Mouse (Mus musculus): ENCODE data around the gene Fam160a2. TPM values are rescaled to one million over a fixed set of nuclear protein-coding genes. Genes with fewer than 3 reads are reported as not detected.

Gene Fam160a2
- 10 to 100 TPM; 21.0 to 24.9 TPM for total RNA-seq (2021)
- long read RNA-seq, experiment 1, full-length matches to known transcripts: 18 of 35 reads
- long read RNA-seq, experiment 1, partial matches to known transcripts: 5 of 35 reads
- long read RNA-seq, experiment 1, other reads (novel, unspliced or antisense): 12 of 35 reads
- long read RNA-seq, experiment 2, full-length matches to known transcripts: 18 of 38 reads
- long read RNA-seq, experiment 2, partial matches to known transcripts: 3 of 38 reads
- long read RNA-seq, experiment 2, other reads (novel, unspliced or antisense): 17 of 38 reads

GRCm38 (mm10) chr7:105399935-105400624 is at the start of gene Fam160a2:
TSS of gene Fam160a2 (minus strand) at chr7:105400054.
- DNase-seq (ENCODE audit: low spot score in 2 of 2): peak; percentile 99 to 100

GRCm38 (mm10) chr7:105445076-105445475 is 45.2 kb upstream of the Fam160a2 start:
- DNase-seq (ENCODE audit: low spot score in 2 of 2): no peak

- no peak for DNase-seq (ENCODE audit: low spot score in 2 of 2)
Observed at GRCm38 (mm10) chr7:105441426-105441825, 41.6 kb upstream of the Fam160a2 start.

GRCm38 (mm10) chr7:105437979-105438772 is 38.3 kb upstream of the Fam160a2 start:
- no peak for DNase-seq (ENCODE audit: low spot score in 2 of 2)

- no peak for DNase-seq (ENCODE audit: low spot score in 2 of 2)
Observed at GRCm38 (mm10) chr7:105434798-105435197, 34.9 kb upstream of the Fam160a2 start.

GRCm38 (mm10) chr7:105433859-105434258 is 34.0 kb upstream of the Fam160a2 start:
- DNase-seq (ENCODE audit: low spot score in 2 of 2): no peak

- DNase-seq (ENCODE audit: low spot score in 2 of 2): no peak
Observed at GRCm38 (mm10) chr7:105432058-105432457, 32.2 kb upstream of the Fam160a2 start.

- no peak for DNase-seq (ENCODE audit: low spot score in 2 of 2)
Observed at GRCm38 (mm10) chr7:105426051-105426450, 26.2 kb upstream of the Fam160a2 start.

- no peak for DNase-seq (ENCODE audit: low spot score in 2 of 2)
Observed at GRCm38 (mm10) chr7:105425424-105426043, 25.7 kb upstream of the Fam160a2 start, which contains the start of gene Cckbr. TSS of gene Cckbr (plus strand) at chr7:105425731.

GRCm38 (mm10) chr7:105424368-105424767 is 24.5 kb upstream of the Fam160a2 start:
- DNase-seq (ENCODE audit: low spot score in 2 of 2): no peak

- no peak for DNase-seq (ENCODE audit: low spot score in 2 of 2)
Observed at GRCm38 (mm10) chr7:105420903-105421302, 21.0 kb upstream of the Fam160a2 start.

GRCm38 (mm10) chr7:105418106-105418505 is 18.3 kb upstream of the Fam160a2 start:
- no peak for DNase-seq (ENCODE audit: low spot score in 2 of 2)

- no peak for DNase-seq (ENCODE audit: low spot score in 2 of 2)
Observed at GRCm38 (mm10) chr7:105416529-105416928, 16.7 kb upstream of the Fam160a2 start.

GRCm38 (mm10) chr7:105414385-105414784 is 14.5 kb upstream of the Fam160a2 start:
- no peak for DNase-seq (ENCODE audit: low spot score in 2 of 2)

GRCm38 (mm10) chr7:105411874-105412632 is 12.2 kb upstream of the Fam160a2 start:
- DNase-seq (ENCODE audit: low spot score in 2 of 2): peak; percentile 49 to 70

- DNase-seq (ENCODE audit: low spot score in 2 of 2): no peak
Observed at GRCm38 (mm10) chr7:105406322-105406721, 6.5 kb upstream of the Fam160a2 start.

GRCm38 (mm10) chr7:105404268-105404667 is 4.4 kb upstream of the Fam160a2 start, which contains the start of gene Cnga4:
TSS of gene Cnga4 (plus strand) at chr7:105404568.
- DNase-seq (ENCODE audit: low spot score in 2 of 2): no peak

GRCm38 (mm10) chr7:105399058-105399934 is 558 bp downstream of the Fam160a2 start:
- no peak for DNase-seq (ENCODE audit: low spot score in 2 of 2)

- DNase-seq (ENCODE audit: low spot score in 2 of 2): no peak
Observed at GRCm38 (mm10) chr7:105396126-105396525, 3.7 kb downstream of the Fam160a2 start.
